Mouse (Mus musculus) testis, adult 2 months (tissue): ENCODE results near the gene Cep41.

Experiments used
- CTCF ChIP-seq: fragments of 200-500 bp; IDR thresholded peaks from 2 replicates; pipeline ENCODE4 v1.5.1; 2012; ENCODE audit warnings: low read depth, mild to moderate bottlenecking, inconsistent platforms, low read length, moderate library complexity; ENCODE audit not compliant: control insufficient read depth, insufficient read depth, insufficient replicate concordance
- POLR2A ChIP-seq: fragments of 200-500 bp; IDR thresholded peaks from 2 replicates; pipeline ENCODE4 v1.6.1; 2012; ENCODE audit warnings: low read depth, mild to moderate bottlenecking, inconsistent platforms, low read length, moderate library complexity; ENCODE audit not compliant: control insufficient read depth

DNA sequence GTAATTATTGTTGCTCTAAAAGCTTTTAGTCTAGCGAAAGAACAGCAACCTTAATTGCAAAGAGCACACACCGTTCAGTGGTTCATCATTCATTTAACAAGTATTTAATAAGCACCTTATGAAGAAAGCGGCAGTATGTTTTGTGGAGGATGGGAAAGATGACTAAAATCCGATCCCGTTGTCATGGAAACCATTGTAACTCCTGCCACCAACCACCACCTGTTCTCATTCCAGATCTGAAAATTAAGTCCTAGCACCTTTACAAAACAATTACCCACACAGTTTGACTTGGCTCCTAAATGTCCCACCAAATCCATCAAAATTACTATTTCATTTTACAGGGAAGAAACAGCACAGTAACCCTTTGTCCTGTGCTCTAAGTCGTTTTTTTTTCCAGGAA lies 660 bp upstream of the Cep41 start:
- TF ChIP-seq POLR2A (no peak), CTCF (no peak)
